ENCODE assay signal across 9 mouse cellular contexts in genomic region chr10:81142551-81142981, GRCm38 (mm10). TPM values are rescaled to one million over a fixed set of nuclear protein-coding genes. Genes with fewer than 3 reads are reported as not detected.
DNase-seq lines count a peak whose midpoint lies in the region; ATAC-seq and TF ChIP-seq lines count a peak whose summit lies in the region.
"Had no signal": no experiment of that assay in that cellular context is flagged by ENCODE, and none has a peak within 500 bp of the region (broad histone marks: within the 10 kb centered on the region; RNA-seq: fewer than 3 reads in every experiment).

No protein-coding gene starts in this region.

- H3K9me3 ChIP-seq in intestine, embryonic 14.5 days (ENCODE audit: control insufficient read depth, low read length): no peaks in the 10 kb centered on the region

- no peak for TF ChIP-seq POLR2A in heart, adult 2 months (IDR thresholded peaks at IDR 0.05; ENCODE audit: insufficient read depth, low read depth, low read length)
- no peak for TF ChIP-seq POLR2A in bone marrow, adult 2 months (IDR thresholded peaks at IDR 0.05; ENCODE audit: borderline replicate concordance, control insufficient read depth, low read depth, low read length)

- no peak for DNase-seq in heart, adult 2 months
- no peak for DNase-seq in heart, postnatal 25 days (ENCODE audit: low spot score)
- DNase-seq in 3134 (ENCODE audit: extremely low read depth, insufficient read length, low spot score): peak; percentile 81
- no peak for DNase-seq in intestine, embryonic 14.5 days (ENCODE audit: low spot score)
- no peak for DNase-seq in urinary bladder, postnatal 36 days (ENCODE audit: low spot score in 2 of 2)
- DNase-seq in frontal cortex, adult 2 months (ENCODE audit: extremely low spot score in 1 of 2, low spot score in 1 of 2): no peak
- no peak for DNase-seq in left cerebral cortex, adult 11 months (ENCODE audit: low spot score)

- peaks cover 37% of the 10 kb centered on the region for H3K79me2 ChIP-seq in heart, adult 2 months (replicated peaks; ENCODE audit: control insufficient read depth, insufficient read depth, low read length)

- no peak for ATAC-seq in intestine, embryonic 14.5 days (replicated peaks; ENCODE audit: low FRiP score, low TSS enrichment, low read depth)

- 50% methylated on average over 5 of the region's 5 CpGs for WGBS in heart, adult 2 months
- 40% methylated on average over 5 of the region's 5 CpGs for WGBS in bone marrow, adult 2 months
- 84% methylated on average over 5 of the region's 5 CpGs for WGBS in intestine, embryonic 14.5 days

- no peak overlapping the region for H3K9ac ChIP-seq in heart, adult 2 months (ENCODE audit: low read depth, low read length)
- H3K9ac ChIP-seq in intestine, embryonic 14.5 days (ENCODE audit: low read length): no peak overlapping the region

- TF ChIP-seq EP300 in heart, adult 2 months (IDR thresholded peaks at IDR 0.05; ENCODE audit: insufficient read depth, low read depth, low read length): no peak

- H3K36me3 ChIP-seq in heart, adult 2 months (ENCODE audit: control insufficient read depth, insufficient read depth, low read length): no peaks in the 10 kb centered on the region; the same call in 1 of the 2 replicates
- peaks cover 41% of the 10 kb centered on the region for H3K36me3 ChIP-seq in intestine, embryonic 14.5 days (ENCODE audit: control insufficient read depth, insufficient read depth, low read length)

- intact Hi-C loops in heart, adult 2 months (cut with DNase I): no loop called here
- intact Hi-C loops in heart, postnatal 25 days (cut with DNase I): no loop called here

- peaks cover 28% of the 10 kb centered on the region for H3K4me1 ChIP-seq in heart, adult 2 months (ENCODE audit: control insufficient read depth, insufficient read depth, low read length)
- peaks cover 14% of the 10 kb centered on the region for H3K4me1 ChIP-seq in bone marrow, adult 2 months (ENCODE audit: control insufficient read depth, insufficient read depth, low read length)
- peaks cover 40% of the 10 kb centered on the region for H3K4me1 ChIP-seq in intestine, embryonic 14.5 days (replicated peaks; ENCODE audit: control insufficient read depth, insufficient read depth, low read length)

- H3K4me2 ChIP-seq in intestine, embryonic 14.5 days (ENCODE audit: low read length): no peak overlapping the region

- TF ChIP-seq CTCF in heart, adult 2 months (IDR thresholded peaks at IDR 0.05): no peak
- TF ChIP-seq CTCF in bone marrow, adult 2 months (IDR thresholded peaks at IDR 0.05; ENCODE audit: control insufficient read depth, insufficient read depth, low read length): no peak

- no peaks in the 10 kb centered on the region for H3K27me3 ChIP-seq in heart, adult 2 months (ENCODE audit: control insufficient read depth, insufficient read depth, low read length)
- H3K27me3 ChIP-seq in intestine, embryonic 14.5 days (replicated peaks; ENCODE audit: control insufficient read depth, insufficient read depth, low read length): no peaks in the 10 kb centered on the region

- no peak overlapping the region for H3K4me3 ChIP-seq in heart, adult 2 months
- H3K4me3 ChIP-seq in bone marrow, adult 2 months (replicated peaks; ENCODE audit: control insufficient read depth, low read depth, low read length): no peak overlapping the region
- H3K4me3 ChIP-seq in intestine, embryonic 14.5 days (ENCODE audit: low read depth, low read length): no peak overlapping the region

- H3K27ac ChIP-seq in heart, adult 2 months: peak overlapping the region; percentile 65
- H3K27ac ChIP-seq in bone marrow, adult 2 months (ENCODE audit: control insufficient read depth, insufficient read depth, low read depth, low read length, poor library complexity): peak overlapping the region; percentile 44
- 0 out of 2 replicates have a peak overlapping the region, but pooled peaks have one; percentile 9 for H3K27ac ChIP-seq in intestine, embryonic 14.5 days (ENCODE audit: low read depth)
- H3K27ac ChIP-seq: kidney, postnatal 0 days had no signal

RNA-seq across cellular contexts. Expression of gene Zbtb7a, which starts 7.5 kb away (rescaled TPM):
- total RNA-seq in heart, adult 2 months (2021): 10 to 100 TPM; 35.2 to 41.4 TPM
- polyA plus RNA-seq in heart, adult 2 months (2012; rRNA removed): 16.1 and 20.6 TPM in 2 replicates
- total RNA-seq in heart, postnatal 25 days (2021): 10 to 100 TPM; 34.5 to 42.2 TPM
- polyA plus RNA-seq in bone marrow, adult 2 months (2011; ENCODE audit: insufficient read depth, insufficient read length, low replicate concordance, missing spikeins): 28.2 and 31.0 TPM in 2 replicates
- 23.2 and 28.7 TPM in 2 replicates for polyA plus RNA-seq in intestine, embryonic 14.5 days (2014; fragmentation: Nextera tagmentation; extraction: Ambion mirVana)
- polyA plus RNA-seq in frontal cortex, adult 2 months (2012; rRNA removed): 45.1 and 46.0 TPM in 2 replicates

RNA-seq across cellular contexts. Expression of gene Pias4, which starts 25.2 kb away (rescaled TPM):
- 10 to 100 TPM; 14.1 to 16.5 TPM for total RNA-seq in heart, adult 2 months (2021)
- polyA plus RNA-seq in heart, adult 2 months (2012; rRNA removed): 22.3 and 23.3 TPM in 2 replicates
- total RNA-seq in heart, postnatal 25 days (2021): 10 to 100 TPM; 15.6 to 17.4 TPM
- polyA plus RNA-seq in bone marrow, adult 2 months (2011; ENCODE audit: insufficient read depth, insufficient read length, low replicate concordance, missing spikeins): 11.1 and 29.0 TPM in 2 replicates
- 40.8 and 43.3 TPM in 2 replicates for polyA plus RNA-seq in intestine, embryonic 14.5 days (2014; fragmentation: Nextera tagmentation; extraction: Ambion mirVana)
- polyA plus RNA-seq in frontal cortex, adult 2 months (2012; rRNA removed): 25.7 and 27.4 TPM in 2 replicates

RNA-seq across cellular contexts. Expression of gene Eef2, which starts 33.9 kb away (rescaled TPM):
- total RNA-seq in heart, adult 2 months (2021): 1,000 to 10,000 TPM; 1,027 to 1,244 TPM
- polyA plus RNA-seq in heart, adult 2 months (2012; rRNA removed): 887 and 1,187 TPM in 2 replicates
- total RNA-seq in heart, postnatal 25 days (2021): 1,000 to 10,000 TPM in 1 of 2 experiments, 100 to 1,000 TPM in 1; 925 to 1,035 TPM
- 347 and 468 TPM in 2 replicates for polyA plus RNA-seq in bone marrow, adult 2 months (2011; ENCODE audit: insufficient read depth, insufficient read length, low replicate concordance, missing spikeins)
- polyA plus RNA-seq in intestine, embryonic 14.5 days (2014; fragmentation: Nextera tagmentation; extraction: Ambion mirVana): 484 and 490 TPM in 2 replicates
- 1,035 and 1,113 TPM in 2 replicates for polyA plus RNA-seq in frontal cortex, adult 2 months (2012; rRNA removed)

RNA-seq across cellular contexts. Expression of gene Map2k2, which starts 36.9 kb away (rescaled TPM):
- 100 to 1,000 TPM; 115 to 123 TPM for total RNA-seq in heart, adult 2 months (2021)
- polyA plus RNA-seq in heart, adult 2 months (2012; rRNA removed): 89.3 and 116 TPM in 2 replicates
- total RNA-seq in heart, postnatal 25 days (2021): 100 to 1,000 TPM; 122 to 123 TPM
- 57.6 and 108 TPM in 2 replicates for polyA plus RNA-seq in bone marrow, adult 2 months (2011; ENCODE audit: insufficient read depth, insufficient read length, low replicate concordance, missing spikeins)
- 174 and 185 TPM in 2 replicates for polyA plus RNA-seq in intestine, embryonic 14.5 days (2014; fragmentation: Nextera tagmentation; extraction: Ambion mirVana)
- 189 and 202 TPM in 2 replicates for polyA plus RNA-seq in frontal cortex, adult 2 months (2012; rRNA removed)

RNA-seq across cellular contexts. Expression of gene Dapk3, which starts 40.2 kb away (rescaled TPM):
- total RNA-seq in heart, adult 2 months (2021): 10 to 100 TPM; 27.8 to 29.0 TPM
- polyA plus RNA-seq in heart, adult 2 months (2012; rRNA removed): 30.6 and 35.5 TPM in 2 replicates
- 10 to 100 TPM; 26.4 to 28.7 TPM for total RNA-seq in heart, postnatal 25 days (2021)
- polyA plus RNA-seq in bone marrow, adult 2 months (2011; ENCODE audit: insufficient read depth, insufficient read length, low replicate concordance, missing spikeins): 7.2 and 23.2 TPM in 2 replicates
- 57.8 and 58.8 TPM in 2 replicates for polyA plus RNA-seq in intestine, embryonic 14.5 days (2014; fragmentation: Nextera tagmentation; extraction: Ambion mirVana)
- 75.3 and 76.8 TPM in 2 replicates for polyA plus RNA-seq in frontal cortex, adult 2 months (2012; rRNA removed)

Comparison
In these comparisons a context has a peak if more than half of its experiments do, and no peak if none do; other contexts are left out.
1. H3K27ac ChIP-seq: peak in every context shown above with its lines; median percentile 65 in heart, adult 2 months; 44 in bone marrow, adult 2 months; 9 in intestine, embryonic 14.5 days.